Mouse (Mus musculus) kidney, postnatal 10 days (tissue): ENCODE measurements around the gene Tpm1.

Experiments used
- DNase-seq: peaks from one replicate; pipeline ENCODE4 v3.0.0; 2021; ENCODE audit warnings: mixed read lengths

Tpm1 gene

DNA sequence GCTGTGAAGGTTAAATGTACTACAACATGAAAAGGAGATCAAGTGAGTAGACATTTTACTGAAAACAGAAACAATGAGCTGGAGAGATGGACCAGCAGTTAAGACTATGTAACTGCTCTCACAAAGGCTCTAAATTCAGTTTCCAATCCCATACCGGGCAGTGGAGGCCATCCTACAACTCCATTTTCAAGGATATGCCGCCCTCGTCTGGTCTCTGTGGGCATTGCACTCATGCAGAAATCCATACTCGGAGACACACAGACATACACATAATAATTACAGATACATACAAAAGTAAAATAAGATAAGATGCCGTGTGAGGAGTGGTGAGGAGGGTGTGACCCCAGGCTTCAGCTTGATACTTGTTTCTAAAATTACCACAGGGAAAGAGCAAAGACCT, 68.7 kb downstream of the Tpm1 start:
- peak; percentile 87 for DNase-seq

DNA sequence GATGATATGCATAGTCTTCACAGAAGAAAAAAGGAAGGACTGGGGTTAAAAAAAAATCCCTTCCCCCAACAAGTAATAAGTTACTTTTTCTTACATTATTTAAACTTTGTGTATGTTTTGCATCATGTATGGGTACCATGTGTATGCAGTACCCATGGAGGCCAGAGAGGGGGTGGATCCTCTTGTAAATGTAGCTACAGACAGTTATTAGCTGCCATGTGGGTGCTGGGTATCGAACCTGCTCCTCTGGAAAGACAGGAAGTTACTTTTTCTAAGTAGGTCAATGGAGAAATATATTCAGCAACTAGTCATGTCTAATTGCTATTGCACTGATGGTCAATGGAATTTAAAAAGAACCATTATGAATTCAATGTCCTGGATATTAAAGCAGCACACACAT, 70.7 kb downstream of the Tpm1 start:
- DNase-seq = no peak

DNA sequence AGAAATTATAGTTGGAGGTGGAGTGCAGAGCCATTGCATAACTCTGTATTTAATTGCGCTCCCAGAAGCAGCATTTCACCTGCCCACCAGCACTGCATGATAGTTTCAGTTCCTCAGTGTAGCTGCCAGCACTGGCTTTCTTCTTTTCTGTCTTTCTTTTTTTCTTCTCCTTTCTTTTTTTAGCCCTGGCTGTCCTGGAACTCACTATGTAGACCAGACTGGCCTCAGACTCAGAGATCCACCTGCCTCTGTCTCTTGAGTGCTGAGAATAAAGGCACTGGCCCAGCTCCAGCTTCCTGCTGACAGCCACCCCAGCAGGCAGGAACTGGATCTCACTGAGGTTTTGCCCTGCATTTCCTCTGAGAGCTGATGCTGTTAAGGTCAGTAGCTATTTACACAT, 71.2 kb downstream of the Tpm1 start:
- DNase-seq = peak; percentile 49

DNA sequence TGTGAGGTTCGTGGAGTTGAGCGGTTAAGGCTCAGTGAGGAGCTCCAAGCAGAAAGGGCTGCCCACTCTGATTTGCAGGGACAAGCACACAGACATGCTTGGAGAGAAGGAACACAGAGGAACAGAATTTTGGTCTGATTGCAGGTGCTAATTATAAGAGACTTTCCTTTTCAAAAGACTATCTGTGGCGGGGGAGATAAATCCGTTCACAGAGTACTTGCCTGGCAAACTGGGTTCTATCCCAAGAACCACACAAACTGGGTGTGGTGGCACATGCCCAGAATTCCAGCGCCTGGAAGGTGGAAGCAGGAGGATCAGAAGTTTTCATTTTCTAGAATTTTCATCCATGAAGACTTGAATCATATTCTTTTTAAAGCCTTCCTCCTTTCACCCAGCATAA, 72.1 kb downstream of the Tpm1 start:
- no peak for DNase-seq

DNA sequence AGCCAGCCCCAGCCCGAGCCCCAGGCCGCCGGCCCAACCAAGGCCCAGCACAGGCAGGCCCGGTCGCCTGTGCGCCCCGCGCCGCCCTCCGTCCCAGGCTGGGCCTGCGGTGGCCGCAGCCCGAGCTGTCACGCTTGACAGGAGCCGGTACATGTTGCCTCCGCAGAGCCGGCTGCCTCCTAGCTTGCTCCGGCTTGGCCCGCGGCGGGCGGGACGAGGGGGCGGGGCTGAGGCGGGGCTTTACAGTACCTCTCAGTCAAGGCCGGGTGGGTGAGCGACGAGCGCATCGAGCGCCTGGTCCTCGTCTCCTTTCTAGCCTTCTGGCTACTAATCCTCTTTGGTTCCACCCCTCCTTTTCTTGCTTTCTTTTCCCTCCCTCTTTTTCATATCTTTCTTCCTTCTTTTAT, 74.0 kb downstream of the Tpm1 start, which contains the start of gene Lactb:
Gene Lactb, minus strand, starts transcription at position 246 of the 407 bp plus-strand sequence.
- peak; percentile 99 for DNase-seq

DNA sequence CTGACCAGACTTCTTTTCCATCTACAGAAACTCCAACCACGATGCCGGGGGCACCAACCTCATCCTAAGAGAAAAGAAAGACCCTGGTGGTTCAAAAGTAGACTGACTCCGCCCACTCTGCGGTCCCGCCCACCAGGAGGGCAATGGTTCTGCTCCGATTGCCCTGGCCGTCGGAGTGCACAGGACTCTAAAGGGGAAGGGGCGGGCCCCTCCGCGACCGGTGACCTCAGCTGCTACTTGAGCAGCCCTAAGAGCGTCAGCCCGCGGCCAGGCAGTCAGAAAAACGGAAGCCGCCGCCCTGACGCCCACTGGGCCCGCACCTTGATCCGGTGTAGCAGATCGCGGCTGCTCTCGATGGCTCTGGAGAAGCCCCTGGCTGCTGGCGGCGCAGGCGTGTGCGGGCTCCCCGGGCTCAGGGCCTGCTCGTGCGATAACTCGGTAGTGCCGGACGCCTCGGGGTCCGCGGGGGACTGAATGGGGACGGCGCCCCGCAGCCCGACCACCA, 74.4 kb downstream of the Tpm1 start:
- peak; percentile 91 for DNase-seq
